In genomic region chr7:139590302-139590701, GRCm38 (mm10) we compare ENCODE assay signal across 9 mouse cellular contexts. TPM values are rescaled to one million over a fixed set of nuclear protein-coding genes. Genes with fewer than 3 reads are reported as not detected.
DNase-seq lines count a peak whose midpoint lies in the region; ATAC-seq lines count a peak whose summit lies in the region.
"Had no signal": no experiment of that assay in that cellular context is flagged by ENCODE, and none has a peak within 500 bp of the region (broad histone marks: within the 10 kb centered on the region; RNA-seq: fewer than 3 reads in every experiment).

No protein-coding gene starts in this region.

- peaks cover 37% of the 10 kb centered on the region for H3K27me3 ChIP-seq in intestine, embryonic 15.5 days (replicated peaks)

- no peak overlapping the region for H3K4me3 ChIP-seq in intestine, embryonic 15.5 days (replicated peaks)
- H3K4me3 ChIP-seq: liver, embryonic 13.5 days had no signal

- ATAC-seq in common myeloid progenitor, adult 5-6 weeks (replicated peaks; ENCODE audit: low read depth, poor library complexity, severe bottlenecking): peak; percentile 85
- ATAC-seq in intestine, embryonic 15.5 days: peak; percentile 28; the same call in 1 of the 2 replicates

- no peaks in the 10 kb centered on the region for H3K4me1 ChIP-seq in intestine, embryonic 15.5 days (replicated peaks)
- H3K4me1 ChIP-seq: liver, embryonic 13.5 days had no signal

- DNase-seq in layer of hippocampus, adult 11-12 months (ENCODE audit: low spot score): peak; percentile 49
- no peak for DNase-seq in layer of hippocampus, adult 9-10 months (ENCODE audit: low spot score)
- DNase-seq in NIH3T3 (ENCODE audit: low read depth): peak; percentile 55
- DNase-seq in lung, postnatal 36 days: peak; percentile 60
- peak; percentile 19 for DNase-seq in thymus, postnatal 0 days (ENCODE audit: low spot score)
- DNase-seq in spleen, postnatal 4 days (ENCODE audit: low spot score in 2 of 2): no peak
- DNase-seq: liver, embryonic 13.5 days had no signal

- WGBS in intestine, embryonic 15.5 days: 39% methylated on average over 3 of the region's 3 CpGs

- H3K4me2 ChIP-seq in intestine, embryonic 15.5 days (replicated peaks): no peak overlapping the region
- H3K4me2 ChIP-seq: liver, embryonic 13.5 days had no signal

- H3K9me3 ChIP-seq in intestine, embryonic 15.5 days: no peaks in the 10 kb centered on the region
- H3K9me3 ChIP-seq: liver, embryonic 13.5 days had no signal

- no peak overlapping the region for H3K27ac ChIP-seq in intestine, embryonic 15.5 days
- H3K27ac ChIP-seq: liver, embryonic 13.5 days had no signal

- no peaks in the 10 kb centered on the region for H3K36me3 ChIP-seq in intestine, embryonic 15.5 days
- H3K36me3 ChIP-seq: liver, embryonic 13.5 days had no signal

- no peak overlapping the region for H3K9ac ChIP-seq in intestine, embryonic 15.5 days
- H3K9ac ChIP-seq: liver, embryonic 13.5 days had no signal

RNA-seq across cellular contexts. Expression of gene Nkx6-2, which starts 7.7 kb away (rescaled TPM):
- total RNA-seq in common myeloid progenitor, adult 5-6 weeks (2017): not detected in 2 replicates
- polyA plus RNA-seq in intestine, embryonic 15.5 days (2015; fragmentation: Nextera tagmentation; extraction: Ambion mirVana): 0.34 and 0.87 TPM in 2 replicates
- polyA plus RNA-seq in thymus, postnatal 0 days (2015; fragmentation: Nextera tagmentation; extraction: Ambion mirVana): 2.5 and 2.9 TPM in 2 replicates

Comparison
In these comparisons a context has a peak if more than half of its experiments do, and no peak if none do; other contexts are left out.
1. DNase-seq: peak in layer of hippocampus, adult 11-12 months (single experiment), NIH3T3 (single experiment), lung, postnatal 36 days (single experiment) and thymus, postnatal 0 days (single experiment); none in layer of hippocampus, adult 9-10 months (single experiment) and spleen, postnatal 4 days (0 of 2).